20 mouse cellular contexts compared by ENCODE assay signal in genomic region chr10:60783608-60784007, GRCm38 (mm10). TPM values are rescaled to one million over a fixed set of nuclear protein-coding genes. Genes with fewer than 3 reads are reported as not detected.
DNase-seq lines count a peak whose midpoint lies in the region; ATAC-seq and TF ChIP-seq lines count a peak whose summit lies in the region.
"Had no signal": no experiment of that assay in that cellular context is flagged by ENCODE, and none has a peak within 500 bp of the region (broad histone marks: within the 10 kb centered on the region; RNA-seq: fewer than 3 reads in every experiment).

No protein-coding gene starts in this region.

- H3K4me3 ChIP-seq in heart, embryonic 15.5 days: no peak overlapping the region
- no peak overlapping the region for H3K4me3 ChIP-seq in heart, adult 2 months
- no peak overlapping the region for H3K4me3 ChIP-seq in limb, embryonic 11.5 days (ENCODE audit: low read depth, low read length)
- H3K4me3 ChIP-seq: intestine, embryonic 15.5 days; limb, embryonic 15.5 days; neural tube, embryonic 12.5 days; stomach, embryonic 15.5 days had no signal

- ATAC-seq in cerebellum, adult (ENCODE audit: insufficient number of reproducible peaks, low FRiP score, low TSS enrichment): peak; percentile 26
- no peak for ATAC-seq in heart, embryonic 15.5 days (replicated peaks; ENCODE audit: insufficient number of reproducible peaks, insufficient read depth, low FRiP score, low read depth)
- ATAC-seq in limb, embryonic 11.5 days (ENCODE audit: insufficient number of reproducible peaks, low FRiP score, low TSS enrichment, low read depth): no peak
- no peak for ATAC-seq in frontal cortex, adult (ENCODE audit: low TSS enrichment)
- ATAC-seq: activated CD4-positive, CD25-positive, alpha-beta regulatory T cell, adult 4 months; CD4-positive, CD25-positive, alpha-beta regulatory T cell, adult 4 months; intestine, embryonic 15.5 days had no signal

- H3K4me1 ChIP-seq in heart, embryonic 15.5 days (replicated peaks): peaks cover 19% of the 10 kb centered on the region
- no peaks in the 10 kb centered on the region for H3K4me1 ChIP-seq in heart, adult 2 months (ENCODE audit: control insufficient read depth, insufficient read depth, low read length)
- no peaks in the 10 kb centered on the region for H3K4me1 ChIP-seq in limb, embryonic 11.5 days (ENCODE audit: control insufficient read depth, insufficient read depth, low read length)
- H3K4me1 ChIP-seq: stomach, embryonic 15.5 days had no signal

- no peak overlapping the region for H3K4me2 ChIP-seq in heart, embryonic 15.5 days
- no peak overlapping the region for H3K4me2 ChIP-seq in limb, embryonic 11.5 days (ENCODE audit: low read depth, severe bottlenecking)
- H3K4me2 ChIP-seq: hindbrain, embryonic 14.5 days; intestine, embryonic 15.5 days; limb, embryonic 15.5 days; neural tube, embryonic 12.5 days; stomach, embryonic 15.5 days had no signal

- no peak for TF ChIP-seq EP300 in heart, adult 2 months (IDR thresholded peaks at IDR 0.05; ENCODE audit: insufficient read depth, low read depth, low read length)

- H3K79me2 ChIP-seq in heart, adult 2 months (replicated peaks; ENCODE audit: control insufficient read depth, insufficient read depth, low read length): no peaks in the 10 kb centered on the region; the same call in 1 of the 2 replicates

- no peak for TF ChIP-seq CTCF in heart, adult 2 months (IDR thresholded peaks at IDR 0.05)

- DNase-seq in cerebellum, postnatal 4 days (ENCODE audit: low spot score in 2 of 2): no peak
- DNase-seq in heart, adult 2 months: no peak
- peak; percentile 82 for DNase-seq in brain, adult 2 months (ENCODE audit: low read depth, low spot score)
- DNase-seq in limb, embryonic 11.5 days (ENCODE audit: low spot score): no peak
- no peak for DNase-seq in gastrocnemius, postnatal 36 days
- DNase-seq: adrenal gland, postnatal 36 days; embryo, embryonic 11 days; heart, adult 18-20 months; kidney, postnatal 14 days; lung, postnatal 36 days had no signal

- intact Hi-C loops in heart, adult 2 months (cut with DNase I): no loop called here
- intact Hi-C loops in gastrocnemius, postnatal 36 days (cut with DNase I): loop anchor here (10.0 kb wide), 1 partner anchor 151 kb away; no protein-coding TSS in a partner anchor

- WGBS in heart, embryonic 15.5 days: 53% methylated on average over 2 of the region's 2 CpGs
- 46% methylated on average over 2 of the region's 2 CpGs for WGBS in heart, adult 2 months
- 32% methylated on average over 2 of the region's 2 CpGs for WGBS in limb, embryonic 11.5 days

- 0 out of 2 replicates have a peak overlapping the region, but pooled peaks have one; percentile 4 for H3K27ac ChIP-seq in heart, embryonic 15.5 days
- H3K27ac ChIP-seq in heart, adult 2 months: no peak overlapping the region
- H3K27ac ChIP-seq in limb, embryonic 11.5 days (replicated peaks; ENCODE audit: low read depth, low read length): peak overlapping the region; percentile 36; the same call in 1 of the 2 replicates
- H3K27ac ChIP-seq: hindbrain, embryonic 14.5 days; intestine, embryonic 15.5 days; limb, embryonic 15.5 days; neural tube, embryonic 12.5 days; stomach, embryonic 15.5 days had no signal

- H3K9ac ChIP-seq in heart, embryonic 15.5 days: no peak overlapping the region
- no peak overlapping the region for H3K9ac ChIP-seq in heart, adult 2 months (ENCODE audit: low read depth, low read length)
- H3K9ac ChIP-seq in limb, embryonic 11.5 days (ENCODE audit: low read length): no peak overlapping the region
- H3K9ac ChIP-seq: hindbrain, embryonic 14.5 days; intestine, embryonic 15.5 days; limb, embryonic 15.5 days; neural tube, embryonic 12.5 days; stomach, embryonic 15.5 days had no signal

- H3K9me3 ChIP-seq in heart, embryonic 15.5 days (replicated peaks): no peaks in the 10 kb centered on the region
- H3K9me3 ChIP-seq in limb, embryonic 11.5 days (ENCODE audit: control insufficient read depth, low read length): no peaks in the 10 kb centered on the region
- H3K9me3 ChIP-seq: intestine, embryonic 15.5 days; limb, embryonic 15.5 days; neural tube, embryonic 12.5 days; stomach, embryonic 15.5 days had no signal

- H3K36me3 ChIP-seq in heart, embryonic 15.5 days: no peaks in the 10 kb centered on the region
- H3K36me3 ChIP-seq in heart, adult 2 months (ENCODE audit: control insufficient read depth, insufficient read depth, low read length): no peaks in the 10 kb centered on the region
- H3K36me3 ChIP-seq in limb, embryonic 11.5 days (ENCODE audit: control insufficient read depth, insufficient read depth, low read length): no peaks in the 10 kb centered on the region
- H3K36me3 ChIP-seq: intestine, embryonic 15.5 days; limb, embryonic 15.5 days; neural tube, embryonic 12.5 days; stomach, embryonic 15.5 days had no signal

- no peaks in the 10 kb centered on the region for H3K27me3 ChIP-seq in heart, embryonic 15.5 days
- no peaks in the 10 kb centered on the region for H3K27me3 ChIP-seq in heart, adult 2 months (ENCODE audit: control insufficient read depth, insufficient read depth, low read length)
- no peaks in the 10 kb centered on the region for H3K27me3 ChIP-seq in limb, embryonic 11.5 days (ENCODE audit: control insufficient read depth, insufficient read depth, low read length)
- H3K27me3 ChIP-seq: intestine, embryonic 15.5 days; limb, embryonic 15.5 days; stomach, embryonic 15.5 days had no signal

- TF ChIP-seq POLR2A in heart, adult 2 months (IDR thresholded peaks at IDR 0.05; ENCODE audit: insufficient read depth, low read depth, low read length): no peak

RNA-seq across cellular contexts. Expression of gene Slc29a3, which starts 31.0 kb away (rescaled TPM):
- polyA plus RNA-seq in heart, embryonic 15.5 days (2015; fragmentation: Nextera tagmentation; extraction: Ambion mirVana): 4.5 and 9.2 TPM in 2 replicates
- 1 to 10 TPM; 4.1 to 5.6 TPM for total RNA-seq in heart, adult 2 months (2021)
- polyA plus RNA-seq in heart, adult 2 months (2012; rRNA removed): 3.9 and 4.9 TPM in 2 replicates
- 6.4 and 6.8 TPM in 2 replicates for polyA plus RNA-seq in limb, embryonic 11.5 days (2014; fragmentation: Nextera tagmentation; extraction: Ambion mirVana)
- total RNA-seq in gastrocnemius, postnatal 36 days (2021): 1 to 10 TPM; 2.6 to 2.7 TPM

RNA-seq across cellular contexts. Expression of gene Unc5b, which starts 47.8 kb away (rescaled TPM):
- polyA plus RNA-seq in heart, embryonic 15.5 days (2015; fragmentation: Nextera tagmentation; extraction: Ambion mirVana): 11.7 TPM in 2 replicates
- total RNA-seq in heart, adult 2 months (2021): 10 to 100 TPM; 11.0 to 12.6 TPM
- 12.2 and 15.0 TPM in 2 replicates for polyA plus RNA-seq in heart, adult 2 months (2012; rRNA removed)
- 10.2 and 10.6 TPM in 2 replicates for polyA plus RNA-seq in limb, embryonic 11.5 days (2014; fragmentation: Nextera tagmentation; extraction: Ambion mirVana)
- 1 to 10 TPM; 2.2 TPM for total RNA-seq in gastrocnemius, postnatal 36 days (2021)
- polyA plus RNA-seq: activated CD4-positive, CD25-positive, alpha-beta regulatory T cell, adult 4 months; CD4-positive, CD25-positive, alpha-beta regulatory T cell, adult 4 months had no signal
